Mouse (Mus musculus): ENCODE data around the gene Nudt16l1.
A peak's percentile ranks its signal among the peaks of the same experiment; 100 is the strongest.

Nudt16l1 gene

GRCm38 (mm10) chr16:4957446-4957845 lies 18.9 kb downstream of the Nudt16l1 start:
- no peak for DNase-seq (ENCODE audit: low read depth, low spot score)

GRCm38 (mm10) chr16:4960260-4960659 lies 21.7 kb downstream of the Nudt16l1 start:
- no peak for DNase-seq (ENCODE audit: low read depth, low spot score)

- DNase-seq (ENCODE audit: low read depth, low spot score), result no peak
Observed at GRCm38 (mm10) chr16:4963346-4963745, 24.8 kb downstream of the Nudt16l1 start.

- DNase-seq (ENCODE audit: low read depth, low spot score), result peak; percentile 95
Observed at GRCm38 (mm10) chr16:4963797-4964709, 25.5 kb downstream of the Nudt16l1 start, which contains the start of gene Anks3. TSS of gene Anks3 (minus strand) at chr16:4964205.

GRCm38 (mm10) chr16:4964731-4965391 lies 26.3 kb downstream of the Nudt16l1 start:
- no peak for DNase-seq (ENCODE audit: low read depth, low spot score)

- no peak for DNase-seq (ENCODE audit: low read depth, low spot score)
Observed at GRCm38 (mm10) chr16:4965392-4966129, 27.0 kb downstream of the Nudt16l1 start.

GRCm38 (mm10) chr16:4968426-4968825 lies 29.9 kb downstream of the Nudt16l1 start:
- no peak for DNase-seq (ENCODE audit: low read depth, low spot score)

GRCm38 (mm10) chr16:4969055-4969843 lies 30.7 kb downstream of the Nudt16l1 start:
- DNase-seq (ENCODE audit: low read depth, low spot score), result no peak

- no peak for DNase-seq (ENCODE audit: low read depth, low spot score)
Observed at GRCm38 (mm10) chr16:4971626-4972025, 33.1 kb downstream of the Nudt16l1 start.

GRCm38 (mm10) chr16:4974521-4974920 lies 36.0 kb downstream of the Nudt16l1 start:
- DNase-seq (ENCODE audit: low read depth, low spot score), result no peak

- DNase-seq (ENCODE audit: low read depth, low spot score), result no peak
Observed at GRCm38 (mm10) chr16:4976180-4976579, 37.6 kb downstream of the Nudt16l1 start.

GRCm38 (mm10) chr16:4978275-4979051 lies 39.9 kb downstream of the Nudt16l1 start:
- DNase-seq (ENCODE audit: low read depth, low spot score), result no peak

- DNase-seq (ENCODE audit: low read depth, low spot score), result no peak
Observed at GRCm38 (mm10) chr16:4979755-4980380, 41.3 kb downstream of the Nudt16l1 start.

GRCm38 (mm10) chr16:4984717-4985116 lies 46.2 kb downstream of the Nudt16l1 start:
- no peak for DNase-seq (ENCODE audit: low read depth, low spot score)

Measured in skeletal muscle tissue, adult 2 months (tissue).